Mouse (Mus musculus) inflammation-experienced regulatory T-cells, adult 16 weeks (primary cell): ENCODE data around the gene Vmn1r212. TPM values are rescaled to one million over a fixed set of nuclear protein-coding genes. Genes with fewer than 3 reads are reported as not detected.

Source experiments
- polyA plus RNA-seq: library from polyadenylated mRNA; unstranded; fragments of 100-300 nt; shearing (Covaris generic); gene quantifications from one replicate; pipeline ENCODE4 v1.2.1, GENCODE M21; 2017

Gene Vmn1r212
- polyA plus RNA-seq, result not detected

GRCm38 (mm10) chr13:22884105-22884504, at the start of gene Vmn1r212:
Gene Vmn1r212 (minus strand): TSS chr13:22884205.

GRCm38 (mm10) chr13:22857461-22857860, 26.5 kb downstream of the Vmn1r212 start, which contains the start of gene Vmn1r211:
Gene Vmn1r211 (minus strand): TSS chr13:22857561.

Other genes starting within 250 kb of the Vmn1r212 start
- not detected for gene Vmn1r207-ps, start 154.6 kb downstream of the Vmn1r212 start, polyA plus RNA-seq
- not detected for gene Vmn1r208, start 106.8 kb downstream of the Vmn1r212 start, polyA plus RNA-seq
- gene Vmn1r209, start 74.5 kb downstream of the Vmn1r212 start, polyA plus RNA-seq, result not detected
- gene Vmn1r210, start 52.9 kb downstream of the Vmn1r212 start, polyA plus RNA-seq, result not detected
- gene Vmn1r211, start 26.6 kb downstream of the Vmn1r212 start, polyA plus RNA-seq, result not detected
- gene Vmn1r213, start 123.5 kb upstream of the Vmn1r212 start, polyA plus RNA-seq, result not detected
- not detected for gene Vmn1r214, start 146.2 kb upstream of the Vmn1r212 start, polyA plus RNA-seq
- gene Vmn1r215, start 183.8 kb upstream of the Vmn1r212 start, polyA plus RNA-seq, result not detected
- not detected for gene Vmn1r217, start 234.0 kb upstream of the Vmn1r212 start, polyA plus RNA-seq
- 0.05 TPM for gene Vmn1r218, start 248.9 kb upstream of the Vmn1r212 start, polyA plus RNA-seq